16 mouse cellular contexts compared by ENCODE assay signal in genomic region chr14:78712565-78713148, GRCm38 (mm10). TPM values are rescaled to one million over a fixed set of nuclear protein-coding genes. Genes with fewer than 3 reads are reported as not detected.
DNase-seq lines count a peak whose midpoint lies in the region; ATAC-seq and TF ChIP-seq lines count a peak whose summit lies in the region.
"Had no signal": no experiment of that assay in that cellular context is flagged by ENCODE, and none has a peak within 500 bp of the region (broad histone marks: within the 10 kb centered on the region; RNA-seq: fewer than 3 reads in every experiment).

No protein-coding gene starts in this region.

- no peak for DNase-seq in embryonic facial prominence, embryonic 11.5 days (ENCODE audit: low spot score)
- DNase-seq in embryonic facial prominence, embryonic 10.5 days (ENCODE audit: low spot score) = no peak
- DNase-seq in kidney, postnatal 10 days = no peak
- no peak for DNase-seq in stomach, postnatal 0 days (ENCODE audit: low spot score)
- DNase-seq in urinary bladder, postnatal 4 days (ENCODE audit: low spot score in 2 of 2) = no peak
- DNase-seq: adrenal gland, postnatal 14 days; cerebellum, adult 18-20 months; gastrocnemius, adult 2 months; kidney, postnatal 25 days; thymus, postnatal 25 days had no signal

- H3K4me2 ChIP-seq in embryonic facial prominence, embryonic 11.5 days (ENCODE audit: low read depth, low read length) = no peak overlapping the region
- H3K4me2 ChIP-seq in kidney, embryonic 14.5 days (replicated peaks; ENCODE audit: low read depth, low read length) = no peak overlapping the region
- H3K4me2 ChIP-seq in stomach, embryonic 14.5 days (replicated peaks; ENCODE audit: low read depth, low read length) = no peak overlapping the region
- no peak overlapping the region for H3K4me2 ChIP-seq in stomach, postnatal 0 days (replicated peaks; ENCODE audit: low read depth)
- H3K4me2 ChIP-seq: embryonic facial prominence, embryonic 13.5 days; limb, embryonic 15.5 days had no signal

- TF ChIP-seq CTCF in stomach, postnatal 0 days (IDR thresholded peaks at IDR 0.05; ENCODE audit: low read depth) = no peak

- no peaks in the 10 kb centered on the region for H3K27me3 ChIP-seq in embryonic facial prominence, embryonic 11.5 days (ENCODE audit: control insufficient read depth, insufficient read depth, low read length)
- no peaks in the 10 kb centered on the region for H3K27me3 ChIP-seq in embryonic facial prominence, embryonic 10.5 days (replicated peaks; ENCODE audit: low read depth, poor library complexity, severe bottlenecking)
- H3K27me3 ChIP-seq in kidney, embryonic 14.5 days (ENCODE audit: control insufficient read depth, insufficient read depth, low read length) = no peaks in the 10 kb centered on the region
- H3K27me3 ChIP-seq in stomach, embryonic 14.5 days (ENCODE audit: control insufficient read depth, insufficient read depth, low read length) = no peaks in the 10 kb centered on the region
- no peaks in the 10 kb centered on the region for H3K27me3 ChIP-seq in stomach, postnatal 0 days (ENCODE audit: control insufficient read depth, insufficient read depth, low read length)
- H3K27me3 ChIP-seq: embryonic facial prominence, embryonic 13.5 days; limb, embryonic 15.5 days had no signal

- no peaks in the 10 kb centered on the region for H3K36me3 ChIP-seq in embryonic facial prominence, embryonic 11.5 days (replicated peaks; ENCODE audit: control insufficient read depth, insufficient read depth, low read depth, low read length)
- H3K36me3 ChIP-seq in embryonic facial prominence, embryonic 10.5 days (replicated peaks) = no peaks in the 10 kb centered on the region
- no peaks in the 10 kb centered on the region for H3K36me3 ChIP-seq in kidney, embryonic 14.5 days (ENCODE audit: control insufficient read depth, insufficient read depth, low read length)
- H3K36me3 ChIP-seq in stomach, embryonic 14.5 days (ENCODE audit: control insufficient read depth, insufficient read depth, low read length) = no peaks in the 10 kb centered on the region
- H3K36me3 ChIP-seq in stomach, postnatal 0 days (ENCODE audit: control insufficient read depth, insufficient read depth, low read length) = no peaks in the 10 kb centered on the region
- H3K36me3 ChIP-seq: embryonic facial prominence, embryonic 13.5 days; midbrain, embryonic 10.5 days had no signal

- H3K4me1 ChIP-seq in embryonic facial prominence, embryonic 11.5 days (ENCODE audit: control insufficient read depth, insufficient read depth, low read length) = no peaks in the 10 kb centered on the region; the same call in 1 of the 2 replicates
- H3K4me1 ChIP-seq in embryonic facial prominence, embryonic 10.5 days = peaks cover 6% of the 10 kb centered on the region
- no peaks in the 10 kb centered on the region for H3K4me1 ChIP-seq in kidney, embryonic 14.5 days (ENCODE audit: control insufficient read depth, insufficient read depth, low read length)
- H3K4me1 ChIP-seq in stomach, embryonic 14.5 days (ENCODE audit: control insufficient read depth, insufficient read depth, low read length) = no peaks in the 10 kb centered on the region
- no peaks in the 10 kb centered on the region for H3K4me1 ChIP-seq in stomach, postnatal 0 days (replicated peaks; ENCODE audit: control insufficient read depth, insufficient read depth)
- H3K4me1 ChIP-seq: limb, embryonic 15.5 days had no signal

- H3K9ac ChIP-seq in embryonic facial prominence, embryonic 11.5 days (replicated peaks; ENCODE audit: low read length) = no peak overlapping the region
- H3K9ac ChIP-seq in kidney, embryonic 14.5 days (ENCODE audit: low read depth, low read length) = no peak overlapping the region
- H3K9ac ChIP-seq in stomach, embryonic 14.5 days (replicated peaks; ENCODE audit: low read depth, low read length) = no peak overlapping the region
- no peak overlapping the region for H3K9ac ChIP-seq in stomach, postnatal 0 days (ENCODE audit: low read length)
- H3K9ac ChIP-seq: embryonic facial prominence, embryonic 13.5 days; limb, embryonic 15.5 days had no signal

- TF ChIP-seq EP300 in stomach, postnatal 0 days (optimal IDR thresholded peaks at IDR 0.05) = no peak

- H3K27ac ChIP-seq in embryonic facial prominence, embryonic 11.5 days (replicated peaks; ENCODE audit: low read depth, low read length) = 0 out of 2 replicates have a peak overlapping the region, but pooled peaks have one; percentile 20
- H3K27ac ChIP-seq in embryonic facial prominence, embryonic 10.5 days (replicated peaks) = no peak overlapping the region
- H3K27ac ChIP-seq in kidney, embryonic 14.5 days (ENCODE audit: low read depth, low read length) = no peak overlapping the region
- H3K27ac ChIP-seq in stomach, embryonic 14.5 days (ENCODE audit: low read length) = no peak overlapping the region
- H3K27ac ChIP-seq in stomach, postnatal 0 days (replicated peaks) = no peak overlapping the region
- H3K27ac ChIP-seq: embryonic facial prominence, embryonic 13.5 days; gastrocnemius, adult 2 months; limb, embryonic 15.5 days; midbrain, embryonic 10.5 days had no signal

- WGBS in embryonic facial prominence, embryonic 11.5 days = 64% methylated on average over 20 of the region's 20 CpGs
- WGBS in embryonic facial prominence, embryonic 10.5 days = 68% methylated on average over 20 of the region's 20 CpGs
- 53% methylated on average over 20 of the region's 20 CpGs for WGBS in kidney, embryonic 14.5 days
- WGBS in stomach, embryonic 14.5 days = 63% methylated on average over 20 of the region's 20 CpGs
- WGBS in stomach, postnatal 0 days = 61% methylated on average over 20 of the region's 20 CpGs

- H3K4me3 ChIP-seq in embryonic facial prominence, embryonic 11.5 days (ENCODE audit: low read depth, low read length) = no peak overlapping the region
- no peak overlapping the region for H3K4me3 ChIP-seq in embryonic facial prominence, embryonic 10.5 days
- H3K4me3 ChIP-seq in kidney, embryonic 14.5 days (ENCODE audit: low read length) = no peak overlapping the region
- H3K4me3 ChIP-seq in stomach, embryonic 14.5 days (ENCODE audit: low read depth, low read length) = no peak overlapping the region
- H3K4me3 ChIP-seq in stomach, postnatal 0 days (ENCODE audit: low read depth, low read length) = no peak overlapping the region
- H3K4me3 ChIP-seq: embryonic facial prominence, embryonic 13.5 days; gastrocnemius, adult 2 months; limb, embryonic 15.5 days; midbrain, embryonic 10.5 days had no signal

- no peak for ATAC-seq in embryonic facial prominence, embryonic 11.5 days (replicated peaks; ENCODE audit: insufficient number of reproducible peaks, low FRiP score, low TSS enrichment, low read depth)
- ATAC-seq in kidney, embryonic 14.5 days (ENCODE audit: low FRiP score, low TSS enrichment) = peak; percentile 32; the same call in 1 of the 2 replicates
- 0 out of 2 replicates have a peak, but pooled peaks have one; percentile 23 for ATAC-seq in stomach, embryonic 14.5 days (ENCODE audit: insufficient number of reproducible peaks, insufficient read depth, low FRiP score, low read depth)
- ATAC-seq in stomach, postnatal 0 days (ENCODE audit: low FRiP score, low TSS enrichment) = no peak
- ATAC-seq in erythroid progenitor cell, adult 5-6 weeks (replicated peaks; ENCODE audit: low FRiP score, poor library complexity, severe bottlenecking) = no peak

- H3K9me3 ChIP-seq in embryonic facial prominence, embryonic 11.5 days (replicated peaks; ENCODE audit: control insufficient read depth, low read length) = no peaks in the 10 kb centered on the region
- H3K9me3 ChIP-seq in embryonic facial prominence, embryonic 10.5 days = no peaks in the 10 kb centered on the region
- no peaks in the 10 kb centered on the region for H3K9me3 ChIP-seq in kidney, embryonic 14.5 days (ENCODE audit: control insufficient read depth, low read length)
- no peaks in the 10 kb centered on the region for H3K9me3 ChIP-seq in stomach, embryonic 14.5 days (ENCODE audit: control insufficient read depth, low read depth, low read length)
- H3K9me3 ChIP-seq in stomach, postnatal 0 days (ENCODE audit: control insufficient read depth, low read length) = no peaks in the 10 kb centered on the region
- H3K9me3 ChIP-seq: embryonic facial prominence, embryonic 13.5 days; limb, embryonic 15.5 days; midbrain, embryonic 10.5 days had no signal

RNA-seq across cellular contexts. Expression of gene Dgkh, which starts 19.9 kb away (rescaled TPM):
- polyA plus RNA-seq in embryonic facial prominence, embryonic 11.5 days (2014; fragmentation: Nextera tagmentation; extraction: Ambion mirVana) = 1.2 and 1.3 TPM in 2 replicates
- polyA plus RNA-seq in embryonic facial prominence, embryonic 10.5 days (2016; fragmentation: Nextera tagmentation; extraction: Ambion mirVana) = 0.81 and 0.84 TPM in 2 replicates
- polyA plus RNA-seq in kidney, embryonic 14.5 days (2014; fragmentation: Nextera tagmentation; extraction: Ambion mirVana) = 2.6 and 3.2 TPM in 2 replicates
- 2.7 and 3.0 TPM in 2 replicates for polyA plus RNA-seq in stomach, embryonic 14.5 days (2014; fragmentation: Nextera tagmentation; extraction: Ambion mirVana)
- polyA plus RNA-seq in stomach, postnatal 0 days (2015; fragmentation: Nextera tagmentation; extraction: Ambion mirVana) = 0.76 and 0.86 TPM in 2 replicates
- total RNA-seq in erythroid progenitor cell, adult 5-6 weeks (2015; ENCODE audit: low replicate concordance) = 0.84 and 1.1 TPM in 2 replicates
- 0.90 and 3.6 TPM in 2 replicates for total RNA-seq in erythroid progenitor cell, adult 5-6 weeks (2017; ENCODE audit: low replicate concordance)

Comparison
In these comparisons a context has a peak if more than half of its experiments do, and no peak if none do; other contexts are left out.
1. ATAC-seq: peak in kidney, embryonic 14.5 days (single experiment) and stomach, embryonic 14.5 days (single experiment); none in embryonic facial prominence, embryonic 11.5 days (single experiment), stomach, postnatal 0 days (single experiment) and erythroid progenitor cell, adult 5-6 weeks (single experiment).